Mouse (Mus musculus) c-Kit-negative CD71-positive TER-119-positive erythroid progenitor cells, embryonic 14.5 days (primary cell): ENCODE measurements around the gene Dapk1.

Source experiments
- DNase-seq: peaks from one replicate; pipeline ENCODE4 v3.0.0-alpha.2; 2013; ENCODE audit warnings: low read depth, low spot score

Dapk1 gene

DNA sequence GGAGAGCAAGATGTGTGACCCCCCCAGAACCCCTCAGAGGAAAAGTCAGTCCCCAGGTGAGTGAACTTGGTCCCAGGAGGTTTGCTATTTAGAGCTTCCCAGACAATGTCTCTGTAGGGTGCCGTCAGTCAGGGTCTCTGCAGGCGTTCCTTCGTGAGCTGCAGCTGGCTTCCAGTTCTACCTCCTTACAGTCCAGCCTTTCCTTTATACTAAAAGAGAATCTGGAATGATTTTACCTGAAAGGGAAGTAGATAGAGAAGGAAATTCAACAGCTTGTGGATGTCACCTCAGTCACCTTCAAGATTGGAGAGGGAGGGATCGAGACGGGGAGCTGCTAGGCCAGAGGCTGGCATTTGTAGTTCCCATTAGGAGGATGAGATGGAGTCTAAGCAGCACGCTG, 14.3 kb downstream of the Dapk1 start:
- DNase-seq = no peak

DNA sequence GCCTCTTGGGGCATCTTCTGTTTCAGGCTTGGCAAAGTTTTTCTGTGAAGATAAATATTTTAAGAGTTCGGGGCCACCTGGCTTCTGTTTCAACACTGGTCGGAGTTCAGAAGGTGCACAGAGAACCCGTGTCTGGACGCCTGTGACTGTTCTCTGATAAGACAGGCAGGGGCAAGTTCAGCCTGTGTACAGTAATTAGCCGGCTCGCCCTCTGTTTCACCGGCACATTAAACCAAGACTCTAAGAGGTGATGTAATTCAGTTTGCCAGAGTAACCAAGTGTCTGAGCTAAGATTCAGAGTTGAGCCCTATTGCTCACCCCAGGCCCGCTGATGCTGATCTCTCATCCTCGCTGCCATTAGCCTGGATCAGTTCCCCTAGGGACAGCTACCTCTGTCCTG, 16.5 kb downstream of the Dapk1 start:
- no peak for DNase-seq

DNA sequence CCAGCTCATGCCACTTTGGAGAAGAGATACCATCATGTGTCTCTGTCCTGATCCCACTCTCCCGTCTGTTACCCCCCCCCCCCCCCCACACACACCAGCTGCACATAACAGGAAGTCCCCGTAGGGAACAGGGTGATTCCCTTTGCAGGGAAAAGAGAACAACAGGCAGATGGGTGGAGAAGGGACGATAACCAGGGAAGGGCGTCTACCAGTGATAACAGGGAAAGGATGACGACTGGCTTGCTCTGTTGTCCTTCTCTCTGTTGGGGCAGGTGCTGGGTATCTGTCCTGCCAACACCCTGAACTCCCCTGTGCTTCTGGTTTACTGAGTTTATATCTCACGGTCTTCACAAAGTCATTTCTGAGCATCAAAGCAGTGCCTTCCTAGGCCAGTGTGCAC, 18.0 kb downstream of the Dapk1 start:
- no peak for DNase-seq

DNA sequence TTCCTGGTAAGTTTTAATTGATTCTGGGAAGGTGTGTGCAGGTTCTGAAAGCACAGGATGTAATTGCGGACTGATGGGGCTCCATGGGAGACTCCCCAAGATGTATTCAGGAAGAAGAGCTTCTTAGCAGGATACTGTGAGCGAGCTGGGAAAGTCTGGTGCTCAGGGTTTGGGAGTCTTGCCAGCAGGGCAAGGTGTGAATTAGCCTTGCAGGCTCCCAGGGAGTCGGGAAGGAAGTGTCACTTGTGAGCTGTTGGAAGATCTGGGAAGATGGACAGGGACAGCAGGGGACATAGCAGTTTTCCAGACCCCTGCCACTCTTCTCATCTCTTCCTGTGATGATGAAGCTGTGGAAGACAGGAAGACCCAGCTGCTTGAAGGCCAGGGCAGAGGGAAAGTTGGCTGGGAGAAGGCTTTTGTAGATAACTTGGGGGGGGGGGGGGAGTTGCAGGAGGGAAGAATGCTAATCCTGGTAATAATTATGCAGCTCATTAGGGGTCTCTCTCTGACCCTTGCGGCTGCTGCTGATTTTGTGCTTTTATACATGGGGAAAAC, 19.7 kb downstream of the Dapk1 start:
- DNase-seq = no peak

DNA sequence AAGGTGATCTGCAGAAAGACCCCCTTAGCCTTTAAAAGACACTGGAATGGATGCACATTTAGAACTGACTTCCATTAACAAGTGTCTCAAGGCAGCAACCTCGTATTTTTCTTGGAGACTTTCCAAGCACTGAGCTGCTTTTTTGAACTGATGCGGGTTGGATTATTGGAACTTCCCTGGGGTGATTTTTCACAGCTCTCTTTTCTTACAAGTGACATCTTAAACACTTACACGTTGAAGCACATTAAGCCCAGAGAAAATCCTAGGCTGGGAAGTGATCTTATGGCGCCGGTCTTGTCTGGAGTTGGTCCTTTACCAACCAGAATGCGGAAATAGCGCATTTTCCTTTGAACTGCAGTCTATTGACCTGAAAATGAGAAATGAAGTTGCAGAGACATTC, 23.8 kb downstream of the Dapk1 start:
- DNase-seq = no peak

DNA sequence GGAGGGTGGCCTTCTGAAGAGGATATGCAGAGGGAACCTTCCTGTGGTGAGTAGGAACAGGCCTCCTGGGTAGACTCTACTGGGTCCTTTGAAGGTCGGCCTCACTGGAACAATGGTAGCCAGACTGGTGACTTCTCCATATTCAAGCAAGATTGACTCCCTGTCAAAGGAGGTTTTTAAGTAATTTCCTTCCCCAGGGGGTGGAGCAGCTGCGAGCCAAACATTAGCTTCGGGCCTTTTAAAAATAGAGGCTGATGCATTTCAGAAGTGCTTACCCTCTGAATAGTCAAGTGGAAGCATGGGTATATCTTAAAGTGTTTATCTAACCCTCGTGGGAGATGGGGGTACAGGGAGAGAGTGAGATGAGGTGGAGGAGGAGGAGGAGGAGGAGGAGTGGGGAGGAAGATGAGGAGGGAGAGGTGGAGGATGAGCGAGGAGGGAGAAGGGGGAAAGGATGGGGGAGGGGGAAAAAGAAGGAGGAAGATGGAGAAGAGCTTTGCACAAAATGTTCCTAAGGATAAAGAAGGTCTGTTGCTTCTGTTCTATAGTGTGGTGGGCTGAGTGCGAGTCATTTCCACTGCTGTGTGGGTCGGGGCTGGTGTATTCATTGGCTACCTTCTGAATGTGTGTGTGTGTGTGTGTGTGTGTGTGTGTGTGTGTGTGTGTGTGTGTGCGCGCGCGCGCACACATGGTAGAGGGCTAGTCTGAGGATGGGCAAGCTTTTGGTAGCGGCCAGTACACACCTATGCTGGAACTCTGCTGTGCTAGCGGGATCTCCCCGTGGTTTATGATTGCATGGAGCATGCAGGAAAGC, 26.3 kb downstream of the Dapk1 start:
- no peak for DNase-seq

DNA sequence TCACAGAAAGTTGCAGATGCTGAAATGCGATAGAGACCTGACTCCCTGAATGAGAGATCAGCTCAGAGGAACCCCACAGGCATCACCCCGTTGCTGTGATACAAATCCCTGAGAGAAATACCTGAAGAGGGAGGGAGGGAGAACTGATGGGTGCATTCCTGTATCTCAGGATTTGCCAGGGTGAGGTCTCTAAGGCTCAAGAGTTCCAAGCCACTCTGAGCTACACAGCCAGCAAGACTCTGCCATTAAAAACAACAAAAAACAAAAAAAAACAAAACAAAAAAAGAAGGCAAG, 26.9 kb downstream of the Dapk1 start:
- DNase-seq = no peak

DNA sequence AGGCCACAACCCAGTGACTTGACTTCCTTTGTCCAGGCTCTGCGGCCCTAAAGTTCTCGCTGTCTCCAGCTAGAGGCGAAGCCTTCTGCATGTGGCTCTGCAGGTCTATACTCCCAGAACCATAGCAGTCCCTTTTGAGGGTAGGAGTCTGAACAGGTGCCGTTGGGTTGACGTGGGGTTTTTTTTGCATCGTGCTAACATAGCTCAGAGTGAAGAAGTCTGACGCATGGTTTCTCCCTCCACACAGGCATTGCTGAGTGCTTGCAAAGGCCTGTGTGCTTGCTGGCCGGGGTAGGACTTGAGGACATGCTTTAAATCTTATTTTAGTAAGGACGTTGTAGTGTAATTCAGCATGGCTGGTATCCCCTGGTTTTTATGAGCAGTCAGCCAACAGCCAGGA, 27.7 kb downstream of the Dapk1 start:
- no peak for DNase-seq

DNA sequence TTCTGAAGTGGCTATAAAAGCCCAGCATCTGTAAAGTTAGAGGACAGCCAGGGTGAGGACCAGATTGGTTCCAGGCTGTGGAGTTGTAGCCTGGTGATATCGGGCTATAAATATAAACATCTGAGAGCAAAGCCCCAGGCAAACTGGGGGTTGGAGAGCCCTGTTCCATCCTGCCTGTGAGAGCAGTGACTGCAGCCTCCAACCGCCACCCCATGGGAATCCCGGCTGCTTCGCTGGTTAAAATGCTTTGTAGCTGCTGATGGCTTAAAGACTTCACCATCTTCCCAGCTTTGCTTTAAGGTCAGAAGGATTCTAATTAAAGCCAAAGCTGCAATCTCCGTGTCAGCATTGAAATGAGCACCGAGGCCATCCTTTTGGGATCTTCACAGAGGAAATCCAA, 32.2 kb downstream of the Dapk1 start:
- no peak for DNase-seq

DNA sequence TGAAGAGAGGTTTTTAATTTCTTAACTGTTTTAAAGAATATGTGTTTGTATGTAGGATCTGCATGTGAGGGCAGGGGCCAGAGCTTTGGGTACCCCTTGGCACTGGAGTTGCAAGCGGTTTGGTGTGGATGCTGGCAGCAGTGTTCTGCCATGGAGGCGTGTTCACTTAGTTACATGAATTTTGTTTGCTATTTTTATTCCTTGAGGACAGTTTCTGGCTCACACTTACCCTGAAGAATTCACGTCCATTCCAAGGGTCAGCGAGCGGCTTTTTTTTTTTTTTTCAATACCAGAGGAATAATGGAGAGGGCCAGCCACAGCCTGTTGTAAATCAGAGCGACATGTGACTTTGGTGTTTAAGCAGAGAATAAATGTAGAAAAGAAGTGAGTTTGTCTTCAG, 33.9 kb downstream of the Dapk1 start:
- DNase-seq = no peak

DNA sequence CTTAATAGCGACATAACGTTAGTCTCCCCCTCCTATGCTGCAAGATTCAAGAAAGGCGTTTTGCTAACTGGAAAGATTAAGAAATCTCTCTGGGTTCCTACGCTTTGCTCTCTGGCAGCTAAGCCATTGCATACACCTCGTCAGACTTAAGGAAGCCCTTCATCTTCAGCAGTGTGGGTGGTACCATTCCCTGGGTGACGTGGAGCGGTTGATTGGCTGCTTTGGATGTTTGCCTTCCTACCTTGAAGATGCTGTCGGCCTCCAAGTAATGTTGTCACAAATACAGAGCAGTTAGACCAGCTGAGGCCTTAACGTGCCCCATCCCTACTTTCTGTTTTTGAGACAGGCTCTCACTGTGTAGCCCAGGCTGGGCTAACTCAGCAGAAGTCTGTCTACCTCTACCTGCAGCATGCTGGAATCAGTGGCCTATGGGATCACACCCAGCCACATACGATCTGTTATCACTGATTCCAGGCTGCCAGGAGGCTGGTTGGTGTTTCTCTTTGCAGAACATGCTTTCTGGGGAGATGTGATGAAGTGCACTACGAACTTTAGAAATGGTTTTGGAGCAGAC, 37.8 kb downstream of the Dapk1 start:
- no peak for DNase-seq

DNA sequence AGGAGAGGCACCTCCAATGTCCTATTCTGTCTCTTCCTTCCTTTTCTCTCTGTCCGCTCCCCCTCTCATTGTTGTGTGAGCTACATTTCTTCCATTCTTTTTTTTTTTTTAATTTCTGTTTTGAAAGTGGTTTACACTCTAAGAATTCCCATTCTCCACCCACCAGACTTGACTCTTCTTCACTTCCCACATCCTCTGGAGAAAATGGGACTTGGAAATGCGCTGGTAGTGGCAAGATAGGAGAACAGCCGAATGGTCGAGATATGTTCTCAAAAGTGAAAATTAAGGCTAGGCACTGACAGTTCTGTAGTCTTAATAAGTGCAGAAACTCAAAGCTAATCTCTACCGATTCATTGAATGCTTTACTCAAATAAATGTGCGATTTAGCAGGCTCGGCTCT, 38.7 kb downstream of the Dapk1 start:
- DNase-seq = no peak

DNA sequence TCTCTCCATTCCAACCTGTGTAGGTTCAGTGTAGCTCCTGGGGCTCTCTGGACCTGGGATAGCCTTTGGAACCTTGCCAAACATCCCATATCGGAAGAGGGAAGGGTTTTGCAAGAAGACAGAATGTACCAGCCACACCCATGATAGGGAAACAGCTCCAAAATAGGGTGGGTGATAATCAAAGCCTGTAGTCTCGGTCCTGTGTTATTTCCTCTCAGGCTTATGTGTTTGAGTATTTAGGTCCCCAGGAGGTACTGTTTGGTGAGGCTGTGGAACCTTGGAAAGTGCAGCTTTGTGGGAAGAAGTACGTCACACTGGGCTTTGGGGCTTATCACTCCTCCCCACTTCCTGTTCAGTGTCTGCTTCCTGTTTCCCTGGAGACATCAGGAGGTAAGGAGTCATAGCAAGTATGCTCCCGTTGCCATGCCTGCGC, 42.7 kb downstream of the Dapk1 start:
- DNase-seq = no peak

DNA sequence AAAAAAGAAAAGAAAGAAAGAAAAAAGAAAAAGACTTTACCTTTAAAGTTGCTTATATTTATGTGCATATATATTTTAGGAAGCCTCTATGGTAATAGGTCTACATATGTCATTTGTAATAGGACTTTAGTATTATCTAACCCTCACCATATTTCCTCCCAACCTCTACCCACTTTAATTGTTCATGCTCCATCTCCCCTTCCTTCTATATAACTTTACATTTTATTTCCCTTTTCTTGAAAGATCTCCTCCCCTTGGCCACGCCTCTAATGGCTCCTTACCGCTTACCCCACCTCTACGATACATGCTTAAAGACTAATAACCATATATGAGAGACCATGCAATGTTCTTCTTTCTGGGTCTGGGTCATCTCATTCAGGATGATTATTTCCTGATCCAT, 45.0 kb downstream of the Dapk1 start:
- DNase-seq = no peak

DNA sequence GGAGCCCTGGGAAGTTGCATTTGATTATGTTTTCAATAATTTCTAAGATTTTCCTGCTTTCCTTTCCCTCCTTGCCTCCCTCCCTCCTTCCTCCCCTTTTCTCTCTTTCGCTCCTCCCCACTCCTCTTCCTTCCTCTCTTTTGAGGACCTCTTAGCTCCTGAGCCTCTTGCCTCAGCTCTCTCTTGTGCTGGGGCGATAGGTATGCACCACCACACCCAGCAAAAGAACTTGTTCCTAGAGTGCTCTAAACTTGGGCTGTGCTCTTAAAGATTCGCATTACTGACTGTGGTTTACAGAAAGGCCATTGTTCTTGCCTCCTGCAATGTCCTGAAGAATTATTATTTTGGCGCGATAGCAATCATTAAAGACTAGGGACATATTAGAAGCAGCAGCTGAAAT, 46.6 kb downstream of the Dapk1 start:
- no peak for DNase-seq

DNA sequence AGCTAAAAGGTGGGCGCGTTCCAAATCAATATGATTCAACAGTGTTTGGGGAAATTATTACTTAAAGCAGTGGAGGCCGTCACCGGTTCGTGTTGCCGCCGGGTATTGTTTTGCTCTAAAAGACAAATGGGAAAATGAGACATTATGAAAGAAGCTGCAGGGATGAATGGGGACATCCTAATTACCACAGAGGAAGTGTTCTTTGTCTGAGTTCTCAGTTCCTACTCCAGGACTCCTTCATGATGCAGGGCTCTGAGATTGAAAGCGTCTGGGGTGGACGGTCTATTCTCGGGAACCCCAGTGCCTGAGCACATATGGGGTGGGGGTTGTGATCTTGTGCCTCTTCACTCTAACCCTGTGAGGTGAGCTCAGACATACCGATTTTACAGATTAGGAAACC, 48.3 kb downstream of the Dapk1 start:
- no peak for DNase-seq

DNA sequence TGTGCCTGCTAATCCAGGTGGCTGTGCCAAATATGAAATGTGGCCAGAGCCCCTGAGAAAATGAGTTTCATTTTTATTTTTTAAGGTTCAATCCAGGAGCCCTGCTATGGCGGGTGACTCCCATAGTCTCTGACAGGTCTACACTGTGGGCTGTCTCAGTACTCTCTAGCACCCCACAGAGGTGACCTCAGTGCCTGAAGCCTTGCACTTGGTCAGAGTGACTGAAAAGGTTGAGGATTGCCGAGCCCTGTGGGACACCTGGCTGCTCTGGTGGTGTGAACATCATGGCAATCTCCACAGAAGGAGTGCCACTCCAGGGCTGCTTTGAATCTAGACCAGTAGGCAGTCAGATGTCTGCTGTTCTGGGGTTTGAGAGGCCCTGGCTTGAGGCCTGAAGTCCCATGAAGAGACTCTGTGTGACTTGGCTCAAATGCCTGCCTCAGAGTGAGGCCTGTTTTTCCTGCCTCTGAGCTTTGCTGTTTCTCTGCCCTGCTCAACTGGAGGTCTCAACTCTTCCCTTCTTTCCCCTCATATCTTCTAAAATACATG, 52.3 kb downstream of the Dapk1 start:
- no peak for DNase-seq

DNA sequence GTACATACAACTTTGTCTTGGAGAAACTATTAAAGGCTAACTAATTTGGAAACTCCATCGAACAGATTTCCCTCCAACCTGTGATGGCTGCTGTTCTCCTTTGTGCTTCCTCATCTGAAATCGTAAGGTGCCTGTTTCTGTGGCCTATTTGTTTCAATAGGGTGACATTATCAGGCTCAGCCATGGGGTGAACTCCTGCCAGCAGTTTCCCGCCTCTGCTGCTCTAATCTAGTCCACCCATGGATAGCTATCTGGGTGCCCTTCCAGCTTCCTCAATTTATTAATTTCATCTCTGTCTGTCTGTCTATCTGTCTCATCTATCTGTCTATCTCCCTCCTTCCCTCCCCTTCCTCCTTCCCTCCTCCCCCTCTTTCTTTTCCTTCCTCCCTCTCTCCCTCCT, 53.5 kb downstream of the Dapk1 start:
- DNase-seq = no peak

DNA sequence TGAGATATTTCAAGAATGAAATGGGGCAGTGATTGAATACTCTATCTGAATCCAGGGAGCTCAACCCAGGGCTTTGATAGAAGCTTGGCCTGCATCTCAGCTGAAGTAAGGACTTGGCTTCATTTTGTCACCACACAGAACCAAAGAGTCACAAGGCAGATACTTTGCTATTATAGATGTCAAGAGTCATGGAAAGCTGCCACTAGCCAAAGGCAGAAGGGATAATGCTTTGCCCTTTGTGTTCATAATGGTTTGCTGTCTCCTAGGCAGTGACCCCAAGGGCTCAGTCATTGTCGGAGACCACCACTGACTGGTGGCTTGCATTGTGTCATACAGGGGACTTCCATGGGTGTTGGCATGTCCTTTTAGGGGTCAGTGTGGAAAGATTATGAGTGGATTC, 57.9 kb downstream of the Dapk1 start:
- DNase-seq = no peak

DNA sequence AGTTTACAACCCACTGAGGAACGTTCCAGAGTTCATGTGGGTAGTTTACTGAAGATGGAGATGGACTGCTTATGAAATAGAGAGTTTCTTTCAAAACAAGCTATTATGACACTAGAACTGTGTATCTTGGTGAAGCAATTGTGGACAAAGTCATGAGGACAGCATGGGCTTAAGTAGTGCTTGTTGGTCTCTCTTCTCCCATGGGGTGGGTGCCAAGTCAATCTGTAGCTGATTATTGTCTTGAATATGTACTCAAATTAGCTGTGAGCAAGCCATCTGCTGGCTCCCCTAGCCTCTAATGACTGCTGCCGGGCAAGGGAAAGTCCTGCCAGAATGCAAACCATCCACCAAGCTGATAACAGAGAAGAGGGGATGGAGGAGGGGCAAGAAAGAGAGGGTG, 58.3 kb downstream of the Dapk1 start:
- DNase-seq = no peak

DNA sequence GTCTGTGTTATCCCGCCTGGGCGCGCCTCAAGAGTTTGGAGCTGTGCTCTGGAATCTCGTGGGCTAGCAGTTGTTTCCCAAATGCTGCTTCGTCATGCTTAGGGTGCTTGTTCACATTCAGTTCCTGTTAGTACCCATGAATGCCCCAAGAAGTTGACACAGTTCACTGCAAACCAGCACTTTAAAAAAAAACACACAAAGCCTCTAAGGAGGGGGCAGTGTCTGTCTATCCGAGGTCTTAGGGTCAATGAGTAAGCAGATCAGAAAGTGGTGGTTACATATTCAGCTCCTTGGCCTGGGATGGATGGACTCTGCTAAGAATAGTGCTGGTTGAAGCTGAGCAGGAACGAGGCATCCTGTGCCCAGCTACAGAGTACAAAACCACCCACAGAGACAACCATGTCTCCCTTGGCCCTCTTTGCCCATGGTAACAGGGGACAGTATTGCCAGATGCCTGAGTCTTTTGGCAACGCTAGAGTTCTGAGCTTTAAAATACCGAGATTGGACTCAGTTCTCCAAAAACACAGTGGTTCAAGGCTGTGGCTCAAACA, 59.0 kb downstream of the Dapk1 start:
- no peak for DNase-seq

DNA sequence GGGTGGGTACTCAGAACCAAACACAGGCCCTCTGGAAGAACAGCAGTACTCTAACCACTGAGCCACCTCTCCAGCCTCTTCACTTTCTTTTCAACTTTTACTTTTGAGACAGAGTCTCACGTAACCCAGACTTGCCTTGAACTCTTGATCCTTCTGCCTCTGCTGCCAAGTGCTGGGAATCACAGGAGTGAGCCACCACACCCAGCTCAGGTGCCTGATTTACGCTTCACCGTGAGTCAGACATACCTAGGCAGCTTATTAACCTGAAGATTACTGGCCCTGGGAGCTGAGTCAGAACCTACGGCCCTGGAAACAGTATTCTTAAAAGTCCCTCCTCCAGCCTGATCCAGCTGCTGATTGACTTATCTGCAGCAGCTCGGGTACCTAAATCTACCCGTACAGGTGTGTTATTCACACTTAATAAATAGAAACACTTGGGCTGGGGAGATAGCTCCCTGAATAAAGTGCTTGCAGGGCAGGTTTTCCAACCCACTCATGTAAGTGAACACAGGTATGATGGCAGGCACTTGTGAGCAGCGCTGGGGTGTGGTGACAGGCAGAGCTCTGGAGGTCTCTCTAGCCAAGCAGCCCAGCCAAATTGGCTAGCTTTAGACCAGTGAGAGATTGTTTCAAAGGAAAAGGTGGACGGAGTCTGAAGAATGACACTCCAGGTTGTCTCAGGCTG, 60.9 kb downstream of the Dapk1 start:
- DNase-seq = no peak
